Mouse (Mus musculus) heart, adult 8-10 months (tissue): ENCODE data around the gene Palm. TPM values are rescaled to one million over a fixed set of nuclear protein-coding genes. Genes with fewer than 3 reads are reported as not detected.
A peak's percentile ranks its signal among the peaks of the same experiment; 100 is the strongest.
"Not testable (repeated sequence)": the region's sequence is repeated elsewhere in the genome, so short reads cannot be mapped to it uniquely, and the experiment has no call there.

Experiments used
- DNase-seq: peaks from one replicate; pipeline ENCODE4 v3.0.0; 2022; ENCODE audit warnings: low spot score
- total RNA-seq, 4 experiments: library from RNA; stranded (reverse); gene quantifications; 2 replicates each; pipeline ENCODE4 v1.2.4; 2022

Gene Palm
- 10 to 100 TPM; 37.8 to 53.8 (median 51.7) TPM for total RNA-seq

- peak; percentile 73 for DNase-seq
These were observed at the start of gene Palm for GRCm38 (mm10) chr10:79793051-79793737. Gene Palm, plus strand, starts transcription at chr10:79793572.

- no peak for DNase-seq
These were observed 49.6 kb upstream of the Palm start for GRCm38 (mm10) chr10:79743650-79744365.

GRCm38 (mm10) chr10:79745411-79745810 is 48.0 kb upstream of the Palm start:
- DNase-seq = no peak

GRCm38 (mm10) chr10:79745898-79746773 is 47.2 kb upstream of the Palm start, which contains the start of gene Polrmt:
Gene Polrmt, minus strand, starts transcription at chr10:79746581.
- peak; percentile 98 for DNase-seq

GRCm38 (mm10) chr10:79746774-79747151 is 46.6 kb upstream of the Palm start:
- no peak for DNase-seq

GRCm38 (mm10) chr10:79748496-79748895 is 44.9 kb upstream of the Palm start:
- DNase-seq = no peak

- peak; percentile 30 for DNase-seq
These were observed 38.4 kb upstream of the Palm start, which contains the start of gene Fgf22 for GRCm38 (mm10) chr10:79754856-79755516. Gene Fgf22, plus strand, starts transcription at chr10:79755076.

- no peak for DNase-seq
These were observed 37.5 kb upstream of the Palm start for GRCm38 (mm10) chr10:79755854-79756253.

GRCm38 (mm10) chr10:79756660-79757059 is 36.7 kb upstream of the Palm start:
- DNase-seq = no peak

GRCm38 (mm10) chr10:79759675-79760074 is 33.7 kb upstream of the Palm start:
- DNase-seq = not testable (repeated sequence)

- DNase-seq = no peak
These were observed 32.7 kb upstream of the Palm start for GRCm38 (mm10) chr10:79760603-79761143.

- DNase-seq = no peak
These were observed 30.5 kb upstream of the Palm start for GRCm38 (mm10) chr10:79762875-79763274.

- DNase-seq = no peak
These were observed 29.1 kb upstream of the Palm start for GRCm38 (mm10) chr10:79764234-79764633.

- no peak for DNase-seq
These were observed 28.1 kb upstream of the Palm start for GRCm38 (mm10) chr10:79765228-79765745.

GRCm38 (mm10) chr10:79766001-79766507 is 27.3 kb upstream of the Palm start:
- DNase-seq = no peak

- DNase-seq = peak; percentile 99
These were observed 26.7 kb upstream of the Palm start, which contains the start of gene Rnf126 for GRCm38 (mm10) chr10:79766508-79767325. Gene Rnf126, minus strand, starts transcription at chr10:79766952.

- DNase-seq = peak; percentile 85
These were observed 25.8 kb upstream of the Palm start for GRCm38 (mm10) chr10:79767372-79768244.

GRCm38 (mm10) chr10:79768400-79768799 is 25.0 kb upstream of the Palm start:
- DNase-seq = peak; percentile 72

- DNase-seq = no peak
These were observed 24.0 kb upstream of the Palm start for GRCm38 (mm10) chr10:79769329-79769728.
